Mouse (Mus musculus) right cerebral cortex, postnatal 36 days (tissue): ENCODE results near the gene Galnt4.

Source experiments
- DNase-seq, 2 experiments: peaks; one replicate each; pipeline ENCODE4 v3.0.0; 2022; ENCODE audit warnings: low spot score in 2 of 2, mixed read lengths in 1 of 2

The Galnt4 gene

DNA sequence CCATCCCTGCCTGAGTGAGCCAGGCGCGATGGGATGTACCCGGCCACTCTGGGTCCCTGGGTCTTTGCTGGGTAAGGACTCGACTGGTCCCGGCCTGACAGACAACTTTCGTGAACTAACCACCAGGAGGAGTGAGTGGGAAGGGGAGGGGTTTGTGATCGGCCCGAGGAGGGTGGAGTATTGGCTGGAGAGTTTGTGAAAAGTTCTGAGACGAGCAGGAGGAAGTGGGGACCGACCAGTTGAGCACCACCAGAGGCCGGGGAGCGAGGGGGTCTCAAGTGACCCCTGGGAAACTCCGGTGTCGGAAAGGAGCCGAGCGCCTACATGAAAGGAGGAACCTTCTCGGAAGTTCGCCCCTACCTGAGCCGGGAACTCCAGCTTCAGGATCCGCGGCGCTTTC, at the start of gene Galnt4:
Gene Galnt4, plus strand, starts transcription at position 196 of the 400 bp plus-strand sequence.
- peak in 1 of 2 experiments; percentile 41 for DNase-seq

DNA sequence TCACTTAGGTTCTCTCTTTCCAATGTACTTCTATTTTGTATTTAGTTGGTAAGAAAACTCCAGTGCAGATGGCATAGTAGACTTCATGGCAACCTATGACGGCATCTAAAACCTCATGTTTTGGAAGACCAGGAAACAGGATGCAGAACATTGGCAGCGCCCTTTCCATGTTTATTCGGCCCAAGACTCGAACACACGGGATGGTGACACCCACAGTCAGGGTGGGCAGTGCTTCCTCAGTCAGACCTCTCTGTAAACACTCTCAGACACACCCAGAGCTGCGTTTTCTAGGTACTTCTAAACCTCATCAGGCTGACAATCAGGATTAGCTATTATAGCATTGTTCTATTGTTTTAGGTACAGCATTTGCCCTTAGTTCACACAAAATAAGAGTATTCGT, 47.4 kb upstream of the Galnt4 start:
- DNase-seq = no peak

DNA sequence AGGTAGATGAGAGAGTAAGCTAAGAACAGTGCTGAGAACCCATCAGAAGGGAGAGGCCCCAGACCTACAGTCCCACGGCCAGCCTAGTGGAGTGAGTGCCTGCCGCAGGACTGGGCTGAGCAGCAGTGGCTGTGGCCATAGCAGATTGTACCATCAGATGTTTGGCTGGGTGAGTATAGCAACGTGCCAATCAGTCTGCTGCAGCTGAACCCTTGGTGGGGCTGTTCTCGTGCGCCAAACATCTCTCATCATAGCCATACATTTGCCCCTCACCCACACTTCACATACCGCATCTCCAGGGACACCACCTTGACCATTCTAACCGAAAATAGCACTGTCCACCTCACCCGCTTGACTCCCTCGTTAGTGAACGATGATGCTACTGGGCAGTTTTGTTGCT, 46.5 kb upstream of the Galnt4 start:
- no peak for DNase-seq

DNA sequence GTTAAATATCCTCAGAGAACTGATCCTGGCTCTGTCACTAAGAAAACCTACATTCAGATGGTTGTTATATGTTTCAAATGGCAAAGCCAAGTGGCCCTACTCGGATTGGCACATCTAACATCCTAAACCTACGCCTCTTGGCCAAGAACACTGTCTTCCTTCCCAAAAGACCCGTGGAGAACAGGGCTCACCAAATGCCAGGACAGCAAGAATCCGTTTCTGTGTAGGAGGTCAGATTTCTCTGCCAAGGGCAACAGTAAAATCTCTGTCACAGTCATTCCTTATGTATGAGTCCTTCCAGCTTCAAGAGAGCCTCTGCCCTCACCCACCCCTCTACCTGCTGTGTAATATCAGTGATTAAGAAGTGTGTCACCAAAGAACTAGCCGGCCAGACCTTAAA, 45.4 kb upstream of the Galnt4 start:
- no peak for DNase-seq

DNA sequence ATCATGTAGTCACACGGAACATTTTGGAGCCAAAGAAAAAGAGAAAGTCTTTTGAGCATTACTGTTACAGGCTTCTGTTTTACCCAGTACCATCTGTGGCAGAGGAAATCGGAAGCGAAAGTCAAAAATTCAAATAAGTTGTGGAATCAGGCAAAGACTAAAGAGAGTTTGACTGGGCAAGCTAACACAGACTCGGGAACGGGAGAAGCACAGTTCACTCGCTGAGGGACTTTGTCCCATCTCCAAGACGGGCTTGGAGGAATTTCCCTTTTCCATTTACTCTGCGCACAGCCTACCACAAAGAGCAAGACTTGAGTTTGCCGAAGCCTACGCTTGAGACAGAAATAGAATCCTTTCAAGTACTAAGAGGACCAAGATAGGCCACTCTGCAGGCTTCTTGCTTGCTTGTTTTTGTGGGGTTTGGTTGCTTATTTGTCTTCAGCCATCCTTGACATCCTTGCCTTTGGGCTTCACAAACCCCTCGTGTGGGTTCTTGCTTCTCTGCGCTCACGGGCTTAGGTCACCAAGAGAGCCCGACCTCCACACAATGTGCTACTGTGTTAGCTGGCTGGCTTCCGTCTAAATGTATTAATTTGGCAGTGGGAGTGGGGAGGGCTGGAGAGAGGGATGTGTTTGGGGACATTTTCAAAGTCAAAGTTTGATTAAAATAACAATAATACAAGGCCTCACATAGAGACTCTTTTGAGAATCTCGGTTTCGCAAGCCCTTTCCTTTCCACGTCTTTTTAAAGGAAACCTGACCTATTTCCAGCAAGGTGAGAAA, 31.7 kb upstream of the Galnt4 start:
- DNase-seq = peak in 1 of 2 experiments; percentile 40

DNA sequence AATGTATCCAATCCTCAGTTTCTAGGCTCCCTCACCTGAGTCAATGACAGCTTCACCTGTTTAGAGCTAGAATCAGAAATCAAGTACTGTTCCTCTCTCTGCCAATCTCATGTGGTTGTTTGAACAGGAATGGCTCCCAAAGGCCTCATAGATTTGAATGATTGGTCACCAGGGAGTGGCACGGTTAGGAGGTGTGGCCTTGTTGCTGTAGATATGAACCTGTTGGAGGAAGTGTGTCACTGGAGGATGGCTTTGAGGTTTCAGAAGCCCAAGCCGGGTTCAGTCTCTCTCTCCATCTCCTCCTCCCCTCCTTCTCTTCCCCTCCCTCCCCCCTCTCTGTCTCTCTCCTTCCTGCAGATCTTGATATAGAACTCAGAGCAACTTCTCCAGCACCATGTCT, 29.3 kb upstream of the Galnt4 start:
- DNase-seq = no peak

DNA sequence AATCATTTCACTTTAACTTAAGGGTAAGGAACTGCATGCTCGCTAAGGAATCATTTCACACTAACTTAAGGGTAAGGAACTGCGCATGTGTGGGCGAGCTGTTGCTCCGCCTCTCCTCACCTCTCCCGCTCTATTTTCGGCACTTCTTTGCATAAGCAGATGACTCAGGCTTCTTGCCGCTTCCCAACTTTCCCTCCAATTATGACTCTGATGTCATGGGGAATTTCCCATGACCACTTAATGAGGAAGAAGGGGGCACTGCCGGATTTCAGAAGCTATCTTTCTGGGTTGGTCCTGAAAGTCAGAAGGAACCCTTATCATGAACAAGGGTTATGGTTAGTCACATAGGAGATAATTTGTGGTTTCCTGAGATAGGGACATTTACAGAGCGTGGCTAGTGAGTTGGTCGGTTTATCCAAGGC, 26.4 kb upstream of the Galnt4 start:
- DNase-seq = peak; percentile 54 to 85

DNA sequence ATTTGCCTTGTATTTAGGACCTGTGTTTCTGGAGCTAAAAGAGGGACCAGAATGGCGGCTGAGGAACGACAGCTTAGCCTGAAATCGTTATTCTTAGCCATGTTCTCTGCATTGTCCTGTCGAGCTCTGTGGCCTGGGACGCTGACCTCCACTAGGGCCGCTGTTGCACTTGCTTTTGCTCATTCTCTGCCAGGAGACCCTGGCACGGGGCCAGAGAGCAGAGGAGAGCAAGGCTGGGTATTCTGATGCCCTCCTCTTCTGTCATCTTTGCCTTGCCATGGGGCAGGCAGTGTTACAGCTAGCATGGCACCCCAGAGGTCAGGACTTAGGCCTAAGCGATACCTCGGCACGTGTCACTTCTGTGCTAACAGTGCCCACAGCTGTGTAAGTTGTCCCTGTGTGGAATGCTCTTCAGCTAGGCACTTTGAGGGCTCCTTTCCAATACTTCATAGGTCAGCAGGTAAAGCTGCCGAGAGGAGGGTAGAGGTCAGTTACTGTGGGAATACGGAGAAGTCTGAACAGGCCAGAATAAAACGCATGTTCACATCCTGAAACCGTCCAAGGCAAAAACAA, 24.4 kb upstream of the Galnt4 start:
- no peak for DNase-seq

DNA sequence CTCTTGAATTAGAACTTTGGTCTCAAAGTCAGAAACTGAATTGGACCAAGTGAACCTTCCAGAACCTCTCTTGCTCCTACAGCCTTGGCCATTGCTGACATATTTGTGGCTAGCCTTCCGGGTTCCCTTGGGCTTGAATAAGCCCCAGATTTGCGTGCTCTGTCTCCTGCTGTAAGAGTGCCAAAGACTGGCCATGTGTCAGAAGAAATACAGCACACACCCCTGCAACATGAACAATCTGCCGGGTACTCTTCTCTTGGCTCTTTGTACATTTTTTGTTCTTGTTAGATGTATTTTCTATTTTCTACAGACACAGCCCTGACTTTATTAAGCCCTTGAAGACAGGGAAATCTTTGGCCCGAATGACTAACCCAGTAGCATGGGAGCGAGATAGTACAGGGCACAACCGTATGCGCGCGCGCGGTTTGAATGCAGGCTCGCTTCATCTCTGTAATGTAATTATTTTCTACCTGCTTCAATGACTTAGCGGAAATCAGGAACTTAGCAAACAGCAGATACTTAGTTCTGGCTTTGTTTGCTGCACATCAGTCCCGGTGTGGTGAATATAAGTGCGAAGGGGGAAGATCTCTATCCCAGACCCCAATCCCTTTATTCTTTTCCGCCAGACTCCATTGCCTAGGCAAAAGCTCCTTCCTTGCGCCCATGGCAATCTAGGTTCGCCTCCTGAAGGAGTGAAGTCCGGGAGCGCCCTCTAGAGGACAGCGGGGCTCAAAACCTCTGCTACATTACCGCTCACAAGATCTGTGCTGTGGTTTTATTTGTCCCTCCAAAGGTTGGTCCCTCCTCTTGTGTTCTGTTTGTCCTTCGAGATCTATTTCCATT, 23.3 kb upstream of the Galnt4 start:
- DNase-seq = peak; percentile 77 to 78

DNA sequence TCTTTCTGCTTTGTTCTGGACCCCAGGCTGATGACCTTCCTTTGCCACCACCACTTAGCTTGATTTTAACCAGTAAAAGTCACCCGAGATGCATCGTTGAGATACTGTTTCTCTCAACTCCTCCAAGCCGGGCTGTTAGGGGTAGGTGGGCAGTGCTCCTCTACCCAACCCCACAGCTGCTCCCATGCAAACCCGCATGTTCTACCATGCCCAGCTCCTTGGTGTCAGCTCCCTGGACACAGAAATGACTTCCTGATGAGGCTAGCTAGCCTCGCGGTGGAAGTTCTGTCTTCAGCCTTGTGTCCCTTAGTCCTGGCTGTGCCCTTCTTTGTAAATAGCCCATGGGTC, 22.7 kb upstream of the Galnt4 start:
- no peak for DNase-seq

DNA sequence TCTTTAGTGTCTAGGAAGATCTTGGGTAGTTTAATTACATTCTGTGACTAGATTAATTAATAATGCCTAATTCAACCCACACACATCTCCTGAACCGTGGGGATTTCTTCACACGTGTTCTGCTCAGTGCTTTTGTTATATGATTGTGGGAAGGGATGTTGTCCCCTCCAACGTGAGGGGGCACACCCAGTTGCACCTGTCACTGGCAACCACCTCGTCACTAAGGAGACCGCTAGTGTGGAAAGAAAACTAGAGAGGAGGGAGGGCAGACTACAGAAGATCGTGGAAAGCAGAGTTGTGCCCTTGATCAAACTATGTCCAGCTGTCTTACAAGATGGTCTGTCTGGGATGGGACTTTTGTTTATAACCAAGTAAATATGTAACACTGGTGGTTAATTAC, 21.9 kb upstream of the Galnt4 start:
- no peak for DNase-seq

DNA sequence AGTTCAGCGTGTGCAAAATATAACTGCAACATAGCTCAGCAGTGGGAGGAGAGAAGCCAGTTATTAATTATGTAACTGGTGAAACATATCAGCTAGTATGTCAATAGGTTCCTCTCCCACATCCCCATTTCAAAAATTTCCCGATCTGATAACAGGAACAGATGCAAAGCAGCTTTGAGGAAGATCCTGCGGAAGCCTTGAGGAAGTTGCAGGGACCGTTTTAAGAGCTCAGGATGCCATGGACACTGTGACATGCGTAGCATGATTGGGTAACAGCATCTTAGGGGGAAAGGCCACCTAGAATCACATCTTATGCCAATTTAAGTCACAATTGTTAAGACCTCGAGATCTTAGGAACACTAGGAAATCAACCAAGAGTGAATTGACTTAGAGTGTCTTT, 18.1 kb upstream of the Galnt4 start:
- DNase-seq = no peak

DNA sequence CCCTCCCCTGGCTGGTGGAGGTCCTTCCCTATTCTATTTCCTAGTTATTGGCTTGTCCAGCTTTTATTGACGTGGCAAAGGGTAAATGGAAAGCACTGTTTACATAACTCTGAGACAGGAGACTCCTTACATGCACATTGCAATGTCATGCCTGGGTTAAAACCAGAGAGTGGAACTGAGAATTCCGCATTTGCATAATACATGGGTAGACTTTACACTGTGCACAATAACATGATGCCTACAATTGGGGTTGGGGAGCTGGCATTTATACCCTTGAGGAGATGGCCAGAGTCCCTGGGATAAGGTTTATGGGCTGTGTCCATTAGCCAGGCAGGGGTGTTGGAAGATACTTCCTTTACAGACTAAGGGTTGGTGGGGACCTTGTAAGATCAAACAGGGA, 14.6 kb upstream of the Galnt4 start:
- DNase-seq = no peak

DNA sequence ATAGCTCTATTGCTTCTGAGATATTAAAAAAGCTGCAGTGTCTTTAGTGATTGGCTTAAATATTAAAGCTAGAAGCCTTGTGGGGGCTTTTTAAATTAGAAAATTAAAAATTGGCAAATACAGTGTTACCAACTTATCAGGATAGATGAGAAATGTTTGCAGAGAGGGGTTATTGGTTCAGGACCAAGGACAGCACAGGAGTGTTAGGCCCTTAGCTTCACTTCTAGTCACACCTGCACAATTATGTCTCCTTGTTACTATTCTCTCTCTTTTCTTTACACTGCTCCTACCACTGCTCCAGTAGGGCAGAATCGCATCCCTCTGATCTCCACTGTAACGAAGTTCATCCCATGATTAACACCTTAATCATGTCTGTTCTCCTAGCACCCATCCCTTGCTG, 12.8 kb upstream of the Galnt4 start:
- no peak for DNase-seq

DNA sequence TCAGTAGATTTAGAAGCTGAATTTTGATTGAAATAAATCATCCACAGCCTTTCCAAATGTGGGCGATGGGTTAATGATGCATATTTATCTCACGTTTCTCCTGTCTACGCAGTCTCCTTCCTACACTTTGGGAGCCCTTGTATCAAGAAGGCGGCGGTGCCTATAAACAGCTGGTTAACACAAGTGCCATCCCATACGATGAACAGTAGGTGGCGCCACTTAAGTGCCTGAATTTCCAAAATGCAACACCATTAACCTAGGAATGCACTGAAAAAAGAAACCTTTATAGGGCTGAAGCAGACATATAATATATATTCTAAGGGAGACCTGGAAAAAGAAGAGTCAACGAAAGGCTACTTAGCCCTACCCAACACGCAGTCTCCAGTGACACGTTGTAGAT, 10.6 kb upstream of the Galnt4 start:
- DNase-seq = no peak

DNA sequence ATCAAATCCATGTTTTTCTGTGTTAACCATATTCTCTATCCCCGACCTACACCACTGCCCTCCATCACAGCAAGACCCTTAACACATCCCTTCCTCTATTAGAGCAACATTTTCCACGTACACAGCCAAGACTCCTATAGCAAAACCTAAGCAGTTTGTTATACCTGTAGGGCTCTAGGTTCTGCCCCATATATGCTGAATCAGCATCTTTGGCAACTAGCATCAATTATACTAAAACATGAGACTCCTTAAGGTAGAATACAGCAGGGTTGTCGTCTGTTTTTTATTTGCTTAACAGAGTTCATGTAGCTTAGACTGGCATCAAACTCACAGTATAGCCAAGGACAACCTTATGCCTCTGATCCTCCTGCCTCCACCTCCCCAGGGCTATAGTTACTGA, 2.4 kb upstream of the Galnt4 start:
- no peak for DNase-seq

DNA sequence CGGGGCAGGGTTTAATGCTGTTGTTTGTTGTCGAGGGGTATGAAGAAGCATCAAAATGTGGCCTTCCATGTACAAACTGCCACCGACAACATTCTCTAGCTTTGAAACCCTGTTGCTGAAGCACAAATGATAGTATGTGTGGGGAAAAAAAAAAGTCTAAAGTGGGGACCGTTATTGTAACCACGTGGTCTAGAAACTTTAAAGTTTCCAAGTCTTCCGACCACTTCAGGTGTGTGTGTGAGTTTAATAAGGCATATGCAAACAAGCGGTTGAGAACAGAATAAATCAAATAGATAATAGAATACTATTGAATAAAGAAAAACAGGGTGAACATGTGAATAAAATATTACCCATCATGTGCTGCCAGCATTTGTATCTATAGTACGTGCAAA, 1.7 kb upstream of the Galnt4 start:
- DNase-seq = no peak

DNA sequence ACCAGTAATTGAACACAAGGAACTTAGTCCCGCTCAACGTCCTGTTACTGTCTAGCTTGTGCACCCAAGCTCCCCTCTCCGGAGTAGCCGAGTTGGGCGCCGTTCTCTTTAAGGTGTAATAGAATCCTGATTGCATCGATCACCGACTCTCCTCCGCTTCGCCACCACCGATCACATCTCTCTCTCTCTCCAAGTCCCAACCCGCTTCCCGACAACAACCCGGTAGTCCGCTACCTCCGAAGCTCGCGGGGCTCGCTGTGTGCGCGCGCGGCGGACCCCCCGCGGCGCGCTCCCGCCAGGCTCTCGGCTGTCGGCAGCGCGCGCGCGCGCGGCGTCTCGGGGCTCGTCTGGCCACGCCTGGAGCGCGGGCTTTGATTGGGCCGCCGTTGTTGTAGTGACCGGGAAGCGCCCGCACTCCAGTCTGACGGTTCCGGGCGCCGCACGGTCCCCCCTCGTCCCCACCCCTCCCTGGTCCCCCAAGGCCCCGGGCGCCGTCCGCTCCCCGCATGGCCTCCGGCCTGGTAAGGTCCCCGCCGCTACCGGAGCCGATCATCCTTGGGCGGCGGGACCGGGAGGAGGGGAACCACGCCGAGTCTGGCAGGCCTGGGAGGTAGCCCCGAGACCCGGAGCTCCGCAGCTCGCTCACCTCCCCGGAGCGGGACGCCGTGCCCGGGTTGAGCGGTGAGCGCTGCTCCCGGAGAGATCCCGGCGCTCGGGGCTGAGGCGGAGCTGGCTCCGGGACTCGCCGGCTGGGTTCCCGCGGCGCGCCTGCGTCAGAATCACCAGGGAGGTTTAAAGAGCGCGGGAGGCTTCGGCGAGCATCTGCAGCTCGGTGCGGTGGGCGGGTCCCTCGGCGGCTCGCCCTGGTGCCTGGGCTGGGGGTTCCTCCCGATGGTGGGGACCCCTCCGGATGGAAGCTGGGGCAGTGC, 992 bp upstream of the Galnt4 start, which contains the start of gene Poc1b:
Gene Poc1b, plus strand, starts transcription at position 334 of the 929 bp plus-strand sequence.
- peak; percentile 63 to 70 for DNase-seq

DNA sequence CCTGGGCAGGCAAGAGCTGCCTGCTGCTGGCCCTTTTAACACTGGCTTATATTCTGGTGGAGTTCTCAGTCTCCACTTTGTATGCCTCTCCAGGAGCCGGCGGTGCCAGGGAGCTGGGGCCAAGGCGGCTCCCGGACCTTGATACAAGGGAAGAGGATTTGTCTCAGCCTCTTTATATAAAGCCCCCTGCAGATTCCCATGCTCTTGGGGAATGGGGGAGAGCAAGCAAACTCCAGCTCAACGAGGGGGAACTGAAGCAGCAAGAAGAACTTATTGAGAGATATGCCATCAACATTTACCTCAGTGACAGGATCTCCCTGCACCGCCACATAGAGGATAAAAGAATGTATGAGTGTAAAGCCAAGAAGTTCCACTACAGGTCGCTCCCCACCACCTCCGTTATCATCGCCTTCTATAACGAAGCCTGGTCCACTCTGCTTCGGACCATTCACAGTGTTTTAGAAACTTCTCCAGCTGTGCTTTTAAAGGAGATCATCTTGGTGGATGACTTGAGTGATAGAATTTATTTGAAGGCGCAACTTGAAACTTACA, 548 bp downstream of the Galnt4 start:
- no peak for DNase-seq

DNA sequence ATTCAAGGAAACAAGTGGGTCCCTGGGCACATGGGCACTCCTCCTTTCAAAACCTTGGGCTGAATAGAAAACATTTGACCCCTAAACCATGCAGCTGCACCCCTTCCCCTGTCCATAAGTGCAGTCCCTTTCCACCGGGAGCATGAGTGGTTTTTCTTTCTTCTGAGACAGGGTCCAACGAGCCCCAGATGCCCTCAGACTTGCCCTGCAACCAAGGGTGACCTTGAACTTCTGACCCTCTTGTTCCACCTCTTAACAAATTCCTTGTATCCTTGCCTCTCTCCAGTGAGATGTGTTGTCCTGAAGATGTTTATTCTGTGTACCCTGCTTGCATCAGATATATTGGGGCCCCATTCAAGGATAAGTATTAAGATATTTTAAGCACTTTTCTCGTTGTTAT, 5.6 kb downstream of the Galnt4 start:
- no peak for DNase-seq

DNA sequence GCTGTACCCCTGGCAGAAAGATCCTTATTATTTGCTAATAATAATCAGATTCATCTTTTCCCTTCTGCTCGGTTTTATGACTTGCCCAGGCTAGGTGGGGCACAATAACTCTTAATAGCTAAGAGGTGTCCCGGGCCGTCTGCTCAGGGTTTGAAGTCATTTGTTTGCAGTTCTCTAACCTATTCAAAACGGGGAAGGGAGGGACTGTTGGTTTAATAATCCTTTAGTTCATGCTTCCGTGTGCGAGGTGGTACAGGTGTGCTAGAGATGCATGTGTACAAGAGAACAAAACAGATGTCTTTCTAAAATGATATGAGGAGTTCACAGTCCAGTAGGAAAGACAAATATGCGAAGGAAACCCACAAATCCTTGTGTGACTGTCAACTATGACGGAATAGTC, 6.3 kb downstream of the Galnt4 start:
- DNase-seq = no peak
